Mouse (Mus musculus) ES-Bruce4 (cell line): ENCODE measurements at regions not wholly inside any gene's neighbourhood (a gene's known extent, or its start where the extent isn't known, plus 50 kb on each side); places are given as distances from the start of the nearest gene placed in this dataset.

Experiments
- CTCF ChIP-seq: IDR thresholded peaks from one replicate; pipeline ENCODE4 v1.8.1; 2011; ENCODE audit warnings: low read depth, low read length
- EP300 ChIP-seq: IDR thresholded peaks from 2 replicates; pipeline ENCODE4 v1.6.1; 2011; ENCODE audit warnings: low read depth, low read length; ENCODE audit not compliant: insufficient read depth

DNA sequence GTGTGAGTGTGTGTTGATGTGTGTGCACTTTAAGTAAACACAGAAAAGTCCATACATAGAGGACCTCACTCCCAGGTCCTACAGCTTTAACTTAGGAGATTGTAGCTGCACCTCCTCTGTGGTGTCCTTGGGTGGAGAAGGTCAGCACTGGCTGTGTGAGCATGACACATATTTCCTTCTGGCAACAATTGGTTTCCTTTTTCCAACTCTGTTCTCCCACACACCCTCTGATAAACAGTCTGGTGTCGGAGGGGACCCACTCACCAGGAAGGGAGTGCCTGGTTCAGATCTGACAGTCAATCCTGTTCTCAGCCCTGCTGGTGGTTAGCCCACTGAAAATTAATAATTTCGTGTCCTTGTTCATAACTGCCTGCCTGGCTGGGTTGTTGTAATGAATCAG is 276.7 kb downstream of the Ccdc91 start:
- TF ChIP-seq EP300 (no peak), CTCF (no peak)
